22 mouse cellular contexts compared by ENCODE assay signal in genomic region chr11:102049875-102050482, GRCm38 (mm10). TPM values are rescaled to one million over a fixed set of nuclear protein-coding genes. Genes with fewer than 3 reads are reported as not detected.
DNase-seq lines count a peak whose midpoint lies in the region; ATAC-seq and TF ChIP-seq lines count a peak whose summit lies in the region.
"Had no signal": no experiment of that assay in that cellular context is flagged by ENCODE, and none has a peak within 500 bp of the region (broad histone marks: within the 10 kb centered on the region; RNA-seq: fewer than 3 reads in every experiment).

No protein-coding gene starts in this region.

- H3K27me3 ChIP-seq in kidney, embryonic 16.5 days (ENCODE audit: insufficient read depth, low read length) = no peaks in the 10 kb centered on the region
- no peaks in the 10 kb centered on the region for H3K27me3 ChIP-seq in heart, postnatal 0 days (ENCODE audit: control insufficient read depth, insufficient read depth, low read length)
- H3K27me3 ChIP-seq in midbrain, embryonic 11.5 days (ENCODE audit: control insufficient read depth, insufficient read depth, low read length) = no peaks in the 10 kb centered on the region
- H3K27me3 ChIP-seq: limb, embryonic 12.5 days had no signal

- H3K9ac ChIP-seq in kidney, embryonic 16.5 days (replicated peaks; ENCODE audit: low read length) = no peak overlapping the region
- no peak overlapping the region for H3K9ac ChIP-seq in heart, postnatal 0 days (replicated peaks; ENCODE audit: low read depth, low read length)
- no peak overlapping the region for H3K9ac ChIP-seq in midbrain, embryonic 11.5 days (ENCODE audit: low read length)
- H3K9ac ChIP-seq: forebrain, postnatal 0 days; limb, embryonic 12.5 days had no signal

- DNase-seq in kidney, adult 11 months = peak; percentile 51
- DNase-seq in ES-CJ7 (ENCODE audit: low read depth, low spot score) (peak; percentile 57), ZHBTc4 (ENCODE audit: low read depth, low spot score) (peak; percentile 83)
- DNase-seq in heart, postnatal 0 days (ENCODE audit: low spot score) = peak; percentile 36
- no peak for DNase-seq in cerebellum, adult 9-11 months
- DNase-seq in embryo, embryonic 10 days (ENCODE audit: low spot score) = no peak
- no peak for DNase-seq in midbrain, embryonic 11.5 days (ENCODE audit: low spot score, missing footprints)
- DNase-seq: cerebellum, postnatal 25 days; forebrain, postnatal 0 days; gastrocnemius, postnatal 14 days; lung, adult 2 months; right cerebral cortex, postnatal 25 days had no signal

- no peak for TF ChIP-seq EP300 in heart, postnatal 0 days (IDR thresholded peaks at IDR 0.05; ENCODE audit: low read depth)

- no peaks in the 10 kb centered on the region for H3K36me3 ChIP-seq in kidney, embryonic 16.5 days (ENCODE audit: insufficient read depth, low read length)
- H3K36me3 ChIP-seq in heart, postnatal 0 days (replicated peaks; ENCODE audit: control insufficient read depth, insufficient read depth, low read length) = no peaks in the 10 kb centered on the region
- H3K36me3 ChIP-seq in midbrain, embryonic 11.5 days (ENCODE audit: control insufficient read depth, insufficient read depth, low read length) = no peaks in the 10 kb centered on the region
- H3K36me3 ChIP-seq: G1E; limb, embryonic 12.5 days had no signal

- WGBS in kidney, embryonic 16.5 days = 56% methylated on average over 14 of the region's 14 CpGs
- WGBS in heart, postnatal 0 days = 55% methylated on average over 14 of the region's 14 CpGs
- 53% methylated on average over 14 of the region's 14 CpGs for WGBS in midbrain, embryonic 11.5 days

- H3K4me1 ChIP-seq in kidney, embryonic 16.5 days (ENCODE audit: insufficient read depth, low read length) = peaks cover 16% of the 10 kb centered on the region
- no peaks in the 10 kb centered on the region for H3K4me1 ChIP-seq in heart, postnatal 0 days (ENCODE audit: control insufficient read depth, insufficient read depth)
- H3K4me1 ChIP-seq in midbrain, embryonic 11.5 days (ENCODE audit: control insufficient read depth, insufficient read depth, low read length) = no peaks in the 10 kb centered on the region
- H3K4me1 ChIP-seq: limb, embryonic 12.5 days had no signal

- no peak overlapping the region for H3K4me2 ChIP-seq in kidney, embryonic 16.5 days (replicated peaks; ENCODE audit: low read depth, low read length)
- H3K4me2 ChIP-seq in heart, postnatal 0 days (ENCODE audit: low read depth, low read length) = no peak overlapping the region
- H3K4me2 ChIP-seq in midbrain, embryonic 11.5 days = no peak overlapping the region
- H3K4me2 ChIP-seq: limb, embryonic 12.5 days had no signal

- no peak overlapping the region for H3K4me3 ChIP-seq in kidney, embryonic 16.5 days (ENCODE audit: low read length)
- H3K4me3 ChIP-seq in heart, postnatal 0 days (ENCODE audit: low read depth, low read length) = no peak overlapping the region
- H3K4me3 ChIP-seq in midbrain, embryonic 11.5 days (ENCODE audit: low read depth, low read length) = no peak overlapping the region
- H3K4me3 ChIP-seq: limb, embryonic 12.5 days; megakaryocyte, embryonic 14.5 days had no signal

- TF ChIP-seq CTCF in heart, postnatal 0 days (IDR thresholded peaks at IDR 0.05; ENCODE audit: low read depth) = no peak

- peaks cover 9% of the 10 kb centered on the region; the same call in 1 of the 2 replicates for H3K9me3 ChIP-seq in kidney, embryonic 16.5 days (ENCODE audit: low read length)
- H3K9me3 ChIP-seq in heart, postnatal 0 days (replicated peaks; ENCODE audit: control insufficient read depth, low read length) = no peaks in the 10 kb centered on the region
- 0 out of 2 replicates have a peak, but pooled peaks cover 8% of the 10 kb centered on the region for H3K9me3 ChIP-seq in midbrain, embryonic 11.5 days (ENCODE audit: control insufficient read depth, low read length)
- H3K9me3 ChIP-seq: G1E had no signal

- no peak overlapping the region for H3K27ac ChIP-seq in kidney, embryonic 16.5 days (ENCODE audit: low read length)
- H3K27ac ChIP-seq in heart, postnatal 0 days (ENCODE audit: low read depth) = peak overlapping the region; percentile 91
- no peak overlapping the region for H3K27ac ChIP-seq in midbrain, embryonic 11.5 days (ENCODE audit: low read depth, low read length)
- H3K27ac ChIP-seq: limb, embryonic 12.5 days had no signal

- ATAC-seq in kidney, embryonic 16.5 days (ENCODE audit: low FRiP score, low TSS enrichment) = no peak
- ATAC-seq in heart, postnatal 0 days (ENCODE audit: insufficient read depth, low read depth) = peak; percentile 37; the same call in 1 of the 2 replicates
- no peak for ATAC-seq in midbrain, embryonic 11.5 days (ENCODE audit: low FRiP score)
- ATAC-seq: forebrain, postnatal 0 days had no signal

RNA-seq across cellular contexts. Expression of gene Cd300lg, which starts 8.7 kb away (rescaled TPM):
- 1.3 and 1.8 TPM in 2 replicates for polyA plus RNA-seq in kidney, embryonic 16.5 days (2015; fragmentation: Nextera tagmentation; extraction: Ambion mirVana)
- total RNA-seq in heart, postnatal 0 days (2014; rRNA removed; ENCODE audit: low replicate concordance) = 23.0 and 79.5 TPM in 2 replicates
- polyA plus RNA-seq in heart, postnatal 0 days (2015; fragmentation: Nextera tagmentation; extraction: Ambion mirVana) = 22.9 and 24.0 TPM in 2 replicates
- polyA plus RNA-seq in midbrain, embryonic 11.5 days (2014; fragmentation: Nextera tagmentation; extraction: Ambion mirVana) = 0.11 and 0.19 TPM in 2 replicates
- total RNA-seq: G1E; hematopoietic stem cell, adult 5-6 weeks; midbrain, postnatal 0 days had no signal
- polyA plus RNA-seq: C2C12, G1E had no signal

RNA-seq across cellular contexts. Expression of gene Mpp3, which starts 21.7 kb away (rescaled TPM):
- 7.2 and 9.0 TPM in 2 replicates for polyA plus RNA-seq in kidney, embryonic 16.5 days (2015; fragmentation: Nextera tagmentation; extraction: Ambion mirVana)
- total RNA-seq in heart, postnatal 0 days (2014; rRNA removed; ENCODE audit: low replicate concordance) = 4.9 and 8.0 TPM in 2 replicates
- polyA plus RNA-seq in heart, postnatal 0 days (2015; fragmentation: Nextera tagmentation; extraction: Ambion mirVana) = 1.7 and 2.2 TPM in 2 replicates
- polyA plus RNA-seq in midbrain, embryonic 11.5 days (2014; fragmentation: Nextera tagmentation; extraction: Ambion mirVana) = 14.4 and 15.5 TPM in 2 replicates
- polyA plus RNA-seq: G1E had no signal

RNA-seq across cellular contexts. Expression of gene Mpp2, which starts 38.3 kb away (rescaled TPM):
- polyA plus RNA-seq in kidney, embryonic 16.5 days (2015; fragmentation: Nextera tagmentation; extraction: Ambion mirVana) = 14.4 and 16.4 TPM in 2 replicates
- 6.0 and 12.1 TPM in 2 replicates for total RNA-seq in heart, postnatal 0 days (2014; rRNA removed; ENCODE audit: low replicate concordance)
- polyA plus RNA-seq in heart, postnatal 0 days (2015; fragmentation: Nextera tagmentation; extraction: Ambion mirVana) = 2.1 and 2.3 TPM in 2 replicates
- polyA plus RNA-seq in midbrain, embryonic 11.5 days (2014; fragmentation: Nextera tagmentation; extraction: Ambion mirVana) = 9.4 and 10.8 TPM in 2 replicates

RNA-seq across cellular contexts. Expression of gene Ppy, which starts 51.1 kb away (rescaled TPM):
- not detected in 2 replicates for polyA plus RNA-seq in kidney, embryonic 16.5 days (2015; fragmentation: Nextera tagmentation; extraction: Ambion mirVana)
- total RNA-seq in heart, postnatal 0 days (2014; rRNA removed; ENCODE audit: low replicate concordance) = not detected in 2 replicates
- not detected in 2 replicates for polyA plus RNA-seq in heart, postnatal 0 days (2015; fragmentation: Nextera tagmentation; extraction: Ambion mirVana)
- not detected in 2 replicates for polyA plus RNA-seq in midbrain, embryonic 11.5 days (2014; fragmentation: Nextera tagmentation; extraction: Ambion mirVana)
- total RNA-seq: forebrain, postnatal 0 days; G1E; gastrocnemius, postnatal 14 days; hematopoietic stem cell, adult 5-6 weeks; left cerebral cortex, adult 18-20 months; midbrain, postnatal 0 days had no signal
- polyA plus RNA-seq: C2C12; embryonic facial prominence, embryonic 11.5 days; forebrain, postnatal 0 days; limb, embryonic 12.5 days; midbrain, postnatal 0 days; neural tube, embryonic 11.5 days had no signal

RNA-seq across cellular contexts. Expression of gene Pyy, which starts 57.7 kb away (rescaled TPM):
- polyA plus RNA-seq in kidney, embryonic 16.5 days (2015; fragmentation: Nextera tagmentation; extraction: Ambion mirVana) = not detected in 2 replicates
- not detected in 2 replicates for total RNA-seq in heart, postnatal 0 days (2014; rRNA removed; ENCODE audit: low replicate concordance)
- polyA plus RNA-seq in heart, postnatal 0 days (2015; fragmentation: Nextera tagmentation; extraction: Ambion mirVana) = not detected in 2 replicates
- polyA plus RNA-seq in midbrain, embryonic 11.5 days (2014; fragmentation: Nextera tagmentation; extraction: Ambion mirVana) = 0.44 TPM in 1 of 2 replicates, not detected in the other
- total RNA-seq: forebrain, postnatal 0 days; G1E; gastrocnemius, postnatal 14 days; hematopoietic stem cell, adult 5-6 weeks; left cerebral cortex, adult 18-20 months; midbrain, postnatal 0 days had no signal
- polyA plus RNA-seq: C2C12; embryonic facial prominence, embryonic 11.5 days; forebrain, postnatal 0 days; G1E; limb, embryonic 12.5 days; lung, adult 2 months; midbrain, postnatal 0 days; neural tube, embryonic 11.5 days had no signal

Comparison
In these comparisons a context has a peak if more than half of its experiments do, and no peak if none do; other contexts are left out.
1. DNase-seq: peak in kidney, adult 11 months (single experiment), ES-CJ7 (single experiment), ZHBTc4 (single experiment) and heart, postnatal 0 days (single experiment); none in cerebellum, adult 9-11 months (single experiment), embryo, embryonic 10 days (single experiment) and midbrain, embryonic 11.5 days (single experiment).